Mouse (Mus musculus): ENCODE data around the gene Gtpbp1. TPM values are rescaled to one million over a fixed set of nuclear protein-coding genes. Genes with fewer than 3 reads are reported as not detected.

Gtpbp1 gene
- polyA plus RNA-seq, 1 experiment from 2014 or later, result 13.3 TPM

GRCm38 (mm10) chr15:79767327-79767961 is 76.8 kb downstream of the Gtpbp1 start:
- Histone ChIP-seq H3K4me3 (ENCODE audit: low read depth, low read length) (no peak overlapping the region), H3K9ac (ENCODE audit: low read length) (no peak overlapping the region), H3K27ac (replicated peaks) (no peak overlapping the region), H3K4me2 (replicated peaks; ENCODE audit: low read depth) (no peak overlapping the region), H3K27me3 (ENCODE audit: control insufficient read depth, insufficient read depth, low read length) (no peaks in the 10 kb centered on the region), H3K4me1 (replicated peaks; ENCODE audit: control insufficient read depth, insufficient read depth) (peaks cover 8% of the 10 kb centered on the region), H3K36me3 (ENCODE audit: control insufficient read depth, insufficient read depth, low read length) (peaks cover under 1% of the 10 kb centered on the region; the same call in 1 of the 2 replicates), H3K9me3 (ENCODE audit: control insufficient read depth, low read length) (no peaks in the 10 kb centered on the region)
- WGBS, result 59% methylated on average over 16 of the region's 16 CpGs
- ATAC-seq (ENCODE audit: low FRiP score, low TSS enrichment), result no peak
- no peak for DNase-seq (ENCODE audit: low spot score)
- TF ChIP-seq CTCF (IDR thresholded peaks at IDR 0.05; ENCODE audit: low read depth) (no peak), EP300 (optimal IDR thresholded peaks at IDR 0.05) (no peak)

GRCm38 (mm10) chr15:79768302-79768701 is 77.7 kb downstream of the Gtpbp1 start:
- no peaks in the 10 kb centered on the region for H3K27me3 ChIP-seq (ENCODE audit: control insufficient read depth, insufficient read depth, low read length)
- DNase-seq (ENCODE audit: low spot score) (no peak), ATAC-seq (ENCODE audit: low FRiP score, low TSS enrichment) (no peak)
- H3K27ac ChIP-seq (replicated peaks), result no peak overlapping the region
- no peak overlapping the region for H3K9ac ChIP-seq (ENCODE audit: low read length)
- no peak overlapping the region for H3K4me2 ChIP-seq (replicated peaks; ENCODE audit: low read depth)
- no peaks in the 10 kb centered on the region for H3K36me3 ChIP-seq (ENCODE audit: control insufficient read depth, insufficient read depth, low read length)
- 63% methylated on average over 6 of the region's 6 CpGs for WGBS
- peaks cover 8% of the 10 kb centered on the region for H3K4me1 ChIP-seq (replicated peaks; ENCODE audit: control insufficient read depth, insufficient read depth)
- no peak for TF ChIP-seq CTCF (IDR thresholded peaks at IDR 0.05; ENCODE audit: low read depth)
- TF ChIP-seq EP300 (optimal IDR thresholded peaks at IDR 0.05), result no peak
- H3K4me3 ChIP-seq (ENCODE audit: low read depth, low read length), result no peak overlapping the region
- no peaks in the 10 kb centered on the region for H3K9me3 ChIP-seq (ENCODE audit: control insufficient read depth, low read length)

GRCm38 (mm10) chr15:79770629-79771240 is 80.1 kb downstream of the Gtpbp1 start:
- Histone ChIP-seq H3K4me2 (replicated peaks; ENCODE audit: low read depth) (no peak overlapping the region), H3K36me3 (ENCODE audit: control insufficient read depth, insufficient read depth, low read length) (no peaks in the 10 kb centered on the region), H3K9me3 (ENCODE audit: control insufficient read depth, low read length) (no peaks in the 10 kb centered on the region), H3K9ac (ENCODE audit: low read length) (no peak overlapping the region), H3K27ac (replicated peaks) (no peak overlapping the region), H3K27me3 (ENCODE audit: control insufficient read depth, insufficient read depth, low read length) (no peaks in the 10 kb centered on the region), H3K4me3 (ENCODE audit: low read depth, low read length) (no peak overlapping the region), H3K4me1 (replicated peaks; ENCODE audit: control insufficient read depth, insufficient read depth) (peaks cover 10% of the 10 kb centered on the region)
- DNase-seq (ENCODE audit: low spot score) (no peak), ATAC-seq (ENCODE audit: low FRiP score, low TSS enrichment) (no peak)
- no peak for TF ChIP-seq EP300 (optimal IDR thresholded peaks at IDR 0.05)
- TF ChIP-seq CTCF (IDR thresholded peaks at IDR 0.05; ENCODE audit: low read depth), result no peak
- 56% methylated on average over 21 of the region's 21 CpGs for WGBS

Other genes starting within 250 kb of the Gtpbp1 start
- gene Csnk1e, start 235.3 kb upstream of the Gtpbp1 start, polyA plus RNA-seq (2015; fragmentation: Nextera tagmentation; extraction: Ambion mirVana), result 44.8 and 50.8 TPM in 2 replicates
- not detected in 2 replicates for gene Kcnj4, start 185.6 kb upstream of the Gtpbp1 start, polyA plus RNA-seq (2015; fragmentation: Nextera tagmentation; extraction: Ambion mirVana)
- 65.8 and 81.7 TPM in 2 replicates for gene Kdelr3, start 174.4 kb upstream of the Gtpbp1 start, polyA plus RNA-seq (2015; fragmentation: Nextera tagmentation; extraction: Ambion mirVana)
- 15.5 and 17.1 TPM in 2 replicates for gene Ddx17, start 144.1 kb upstream of the Gtpbp1 start, polyA plus RNA-seq (2015; fragmentation: Nextera tagmentation; extraction: Ambion mirVana)
- 1.6 and 1.7 TPM in 2 replicates for gene Dmc1, start 85.7 kb upstream of the Gtpbp1 start, polyA plus RNA-seq (2015; fragmentation: Nextera tagmentation; extraction: Ambion mirVana)
- gene Fam227a, start 31.9 kb upstream of the Gtpbp1 start, polyA plus RNA-seq (2015; fragmentation: Nextera tagmentation; extraction: Ambion mirVana), result 0.29 and 0.41 TPM in 2 replicates
- 30.2 and 31.2 TPM in 2 replicates for gene Cby1, start 31.6 kb upstream of the Gtpbp1 start, polyA plus RNA-seq (2015; fragmentation: Nextera tagmentation; extraction: Ambion mirVana)
- 186 and 196 TPM in 2 replicates for gene Tomm22, start 20.0 kb upstream of the Gtpbp1 start, polyA plus RNA-seq (2015; fragmentation: Nextera tagmentation; extraction: Ambion mirVana)
- 11.7 and 13.4 TPM in 2 replicates for gene Josd1, start 2.9 kb upstream of the Gtpbp1 start, polyA plus RNA-seq (2015; fragmentation: Nextera tagmentation; extraction: Ambion mirVana)
- 2.2 TPM in 2 replicates for gene Sun2, start 51.7 kb downstream of the Gtpbp1 start, polyA plus RNA-seq (2015; fragmentation: Nextera tagmentation; extraction: Ambion mirVana)
- 30.5 and 31.4 TPM in 2 replicates for gene Dnal4, start 87.0 kb downstream of the Gtpbp1 start, polyA plus RNA-seq (2015; fragmentation: Nextera tagmentation; extraction: Ambion mirVana)
- 2.0 and 2.5 TPM in 2 replicates for gene Nptxr, start 113.9 kb downstream of the Gtpbp1 start, polyA plus RNA-seq (2015; fragmentation: Nextera tagmentation; extraction: Ambion mirVana)
- 0.81 TPM in 1 of 2 replicates, not detected in the other for gene Npcd, start 143.4 kb downstream of the Gtpbp1 start, polyA plus RNA-seq (2015; fragmentation: Nextera tagmentation; extraction: Ambion mirVana)
- gene Cbx6, start 143.8 kb downstream of the Gtpbp1 start, polyA plus RNA-seq (2015; fragmentation: Nextera tagmentation; extraction: Ambion mirVana), result 33.3 and 34.8 TPM in 2 replicates
- gene Apobec3, start 200.8 kb downstream of the Gtpbp1 start, polyA plus RNA-seq (2015; fragmentation: Nextera tagmentation; extraction: Ambion mirVana), result 18.2 and 18.5 TPM in 2 replicates